Mouse (Mus musculus): ENCODE measurements at regions not wholly inside any gene's neighbourhood (a gene's known extent, or its start where the extent isn't known, plus 50 kb on each side); places are given as distances from the start of the nearest gene placed in this dataset.

GRCm38 (mm10) chr2:149722342-149722741, 106.7 kb upstream of the Syndig1 start:
- DNase-seq (ENCODE audit: extremely low spot score in 1 of 2, low spot score in 1 of 2), result peak; percentile 2 to 11

GRCm38 (mm10) chr2:149724279-149724678, 104.7 kb upstream of the Syndig1 start:
- DNase-seq (ENCODE audit: extremely low spot score in 1 of 2, low spot score in 1 of 2), result no peak

GRCm38 (mm10) chr2:149725932-149726331, 103.1 kb upstream of the Syndig1 start:
- DNase-seq (ENCODE audit: extremely low spot score in 1 of 2, low spot score in 1 of 2), result no peak

- DNase-seq (ENCODE audit: extremely low spot score in 1 of 2, low spot score in 1 of 2), result no peak
Observed at GRCm38 (mm10) chr2:149737837-149738236, 91.2 kb upstream of the Syndig1 start.

GRCm38 (mm10) chr2:149739886-149740285, 89.1 kb upstream of the Syndig1 start:
- DNase-seq (ENCODE audit: extremely low spot score in 1 of 2, low spot score in 1 of 2), result peak in 1 of 2 experiments; percentile 23

- DNase-seq (ENCODE audit: extremely low spot score in 1 of 2, low spot score in 1 of 2), result no peak
Observed at GRCm38 (mm10) chr2:149742661-149743060, 86.3 kb upstream of the Syndig1 start.

GRCm38 (mm10) chr2:149748240-149748822, 80.7 kb upstream of the Syndig1 start:
- peak in 1 of 2 experiments; percentile 13 for DNase-seq (ENCODE audit: extremely low spot score in 1 of 2, low spot score in 1 of 2)

GRCm38 (mm10) chr2:149759151-149759550, 69.9 kb upstream of the Syndig1 start:
- DNase-seq (ENCODE audit: extremely low spot score in 1 of 2, low spot score in 1 of 2), result no peak

GRCm38 (mm10) chr2:149763864-149764263, 65.1 kb upstream of the Syndig1 start:
- DNase-seq (ENCODE audit: extremely low spot score in 1 of 2, low spot score in 1 of 2), result no peak

GRCm38 (mm10) chr2:149768027-149768426, 61.0 kb upstream of the Syndig1 start:
- DNase-seq (ENCODE audit: extremely low spot score in 1 of 2, low spot score in 1 of 2), result no peak

GRCm38 (mm10) chr2:149768551-149768950, 60.5 kb upstream of the Syndig1 start:
- peak; percentile 84 to 91 for DNase-seq (ENCODE audit: extremely low spot score in 1 of 2, low spot score in 1 of 2)

- DNase-seq (ENCODE audit: extremely low spot score in 1 of 2, low spot score in 1 of 2), result peak in 1 of 2 experiments; percentile 21
Observed at GRCm38 (mm10) chr2:149777316-149777715, 51.7 kb upstream of the Syndig1 start.
